Mouse (Mus musculus) CH12.LX (cell line): ENCODE data around the gene Cdc42ep5.

Experiments used
- BHLHE40 ChIP-seq: IDR thresholded peaks from 2 replicates; pipeline ENCODE4 v1.6.1; 2011; ENCODE audit warnings: mild to moderate bottlenecking, low read depth, low read length, improper control_type of control experiment
- CHD1 ChIP-seq: IDR thresholded peaks from 2 replicates; pipeline ENCODE4 v1.6.1; 2012; ENCODE audit warnings: low read depth, low read length, improper control_type of control experiment, inconsistent platforms
- CTCF ChIP-seq, 2 experiments: IDR thresholded peaks in 1 of 2; conservative IDR thresholded peaks in 1 of 2; 2 replicates each; pipeline ENCODE4 v1.5.1; 2011 to 2012; ENCODE audit warnings: low read depth in 2 of 2, low read length in 2 of 2, improper control_type of control experiment in 1 of 2, inconsistent platforms in 1 of 2, mild to moderate bottlenecking in 1 of 2, moderate library complexity in 1 of 2
- EP300 ChIP-seq: IDR thresholded peaks from 2 replicates; pipeline ENCODE4 v1.6.1; 2011; ENCODE audit warnings: low read length, improper control_type of control experiment
- GABPA ChIP-seq: IDR thresholded peaks from 2 replicates; pipeline ENCODE4 v1.6.1; 2012; ENCODE audit warnings: low read depth, low read length, improper control_type of control experiment, inconsistent platforms; ENCODE audit not compliant: insufficient replicate concordance
- JUN ChIP-seq: IDR thresholded peaks from 2 replicates; pipeline ENCODE4 v1.6.1; 2011; ENCODE audit warnings: low read depth, mild to moderate bottlenecking, low read length, improper control_type of control experiment, moderate library complexity; ENCODE audit not compliant: insufficient read depth
- MAX ChIP-seq: IDR thresholded peaks from 2 replicates; pipeline ENCODE4 v1.6.1; 2011; ENCODE audit warnings: low read length, improper control_type of control experiment
- POLR2A ChIP-seq: IDR thresholded peaks from 2 replicates; pipeline ENCODE4 v1.6.1; 2011; ENCODE audit warnings: low read depth, mild to moderate bottlenecking, improper control_type of control experiment, low read length
- TCF12 ChIP-seq: IDR thresholded peaks from 2 replicates; pipeline ENCODE4 v1.6.1; 2014; ENCODE audit warnings: low read depth, mild to moderate bottlenecking, inconsistent platforms, low read length, improper control_type of control experiment
- ZC3H11A ChIP-seq: IDR thresholded peaks from 2 replicates; pipeline ENCODE4 v1.6.1; 2012; ENCODE audit warnings: low read depth, mild to moderate bottlenecking, inconsistent platforms, low read length, improper control_type of control experiment

GRCm38 (mm10) chr7:4123732-4124131, 40.9 kb downstream of the Cdc42ep5 start:
- TF ChIP-seq GABPA (no peak), CTCF (conservative IDR thresholded peaks at IDR 0.05 in 1 of 2, IDR thresholded peaks at IDR 0.05 in 1 of 2; ENCODE audit: low read depth in 2 of 2, low read length in 2 of 2) (no peak), POLR2A (no peak), BHLHE40 (no peak), MAX (no peak), TCF12 (no peak), ZC3H11A (no peak), EP300 (no peak), CHD1 (no peak), JUN (no peak)
